Mouse (Mus musculus) testis, adult 2 months (tissue): ENCODE data around the gene Iqsec1.

Experiments
- CTCF ChIP-seq: fragments of 200-500 bp; IDR thresholded peaks from 2 replicates; pipeline ENCODE4 v1.5.1; 2012; ENCODE audit warnings: low read depth, mild to moderate bottlenecking, inconsistent platforms, low read length, moderate library complexity; ENCODE audit not compliant: control insufficient read depth, insufficient read depth, insufficient replicate concordance
- POLR2A ChIP-seq: fragments of 200-500 bp; IDR thresholded peaks from 2 replicates; pipeline ENCODE4 v1.6.1; 2012; ENCODE audit warnings: low read depth, mild to moderate bottlenecking, inconsistent platforms, low read length, moderate library complexity; ENCODE audit not compliant: control insufficient read depth

DNA sequence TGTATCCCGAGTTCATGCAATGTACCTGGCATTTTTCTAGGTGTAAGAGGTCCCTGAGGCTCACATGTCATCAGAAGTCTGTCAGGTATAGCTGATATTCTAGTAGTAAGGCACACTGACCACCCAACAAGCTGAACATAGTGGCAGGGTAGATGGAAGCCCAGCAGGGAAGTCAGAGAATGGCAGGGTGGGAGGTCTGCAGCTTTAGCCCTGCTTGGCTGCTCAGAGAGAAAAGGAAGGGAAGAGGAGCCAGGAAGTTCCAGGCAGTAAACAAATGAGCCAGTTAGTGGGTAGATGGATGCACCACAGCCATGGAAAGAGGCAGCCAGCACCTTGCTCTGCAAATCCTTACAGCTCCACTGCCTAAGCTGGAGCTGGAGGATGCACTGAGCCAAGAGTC lies 181.7 kb downstream of the Iqsec1 start:
- no peak for TF ChIP-seq CTCF
- no peak for TF ChIP-seq POLR2A
